Mouse (Mus musculus): ENCODE data around the gene Stx16.

The Stx16 gene

DNA sequence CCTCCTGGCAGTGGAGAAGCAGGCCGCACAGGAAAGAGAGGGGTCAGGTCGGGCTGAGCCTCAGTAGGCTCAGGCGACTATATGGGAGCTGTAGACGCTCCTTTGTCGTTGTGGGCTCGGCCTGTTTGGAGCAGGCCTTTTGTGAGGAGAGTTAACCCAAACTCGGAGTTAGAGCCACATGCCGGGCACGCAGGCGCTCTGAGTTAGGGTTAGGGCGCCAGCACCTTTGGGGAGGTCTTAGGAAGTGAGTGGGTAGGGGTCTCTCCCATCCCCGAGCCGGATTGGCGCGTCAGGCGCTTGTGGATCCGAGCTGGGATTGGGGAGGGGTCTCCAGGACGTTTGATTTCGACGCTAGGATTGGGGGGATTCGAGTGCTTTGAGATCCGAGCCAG, 321 bp downstream of the Stx16 start:
- no peak for DNase-seq

DNA sequence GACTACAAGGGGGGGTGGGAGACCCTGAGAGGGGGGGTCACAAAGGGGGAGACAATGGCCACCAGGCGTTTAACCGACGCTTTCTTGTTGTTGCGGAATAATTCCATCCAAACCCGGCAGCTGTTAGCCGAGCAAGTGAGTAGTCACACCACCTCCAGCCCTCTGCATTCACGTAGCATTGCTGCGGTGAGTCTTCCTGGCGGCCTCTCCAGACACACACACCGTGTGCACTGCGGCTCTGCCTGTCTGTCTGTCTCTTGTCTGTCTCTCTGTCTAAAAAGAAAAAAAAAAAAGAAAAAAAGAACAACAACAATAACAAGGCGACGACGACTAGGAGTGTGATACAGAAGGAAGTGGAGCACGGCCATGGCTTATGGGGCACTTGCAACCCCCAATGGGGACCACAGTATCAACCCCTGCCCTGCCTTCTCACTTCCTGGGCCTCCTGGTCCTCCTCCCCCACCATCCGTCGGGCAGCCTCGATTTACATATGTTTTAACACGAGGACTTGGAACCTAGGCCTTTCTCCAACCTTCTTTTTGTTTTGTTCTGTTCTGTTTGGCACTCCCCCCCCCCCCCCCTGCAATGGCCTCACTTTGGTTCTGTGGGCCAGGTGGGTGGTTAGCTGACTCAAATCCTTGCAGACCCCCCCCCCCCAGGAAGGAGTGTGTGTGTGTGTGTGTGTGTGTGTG, 1.0 kb downstream of the Stx16 start:
- DNase-seq = no peak

DNA sequence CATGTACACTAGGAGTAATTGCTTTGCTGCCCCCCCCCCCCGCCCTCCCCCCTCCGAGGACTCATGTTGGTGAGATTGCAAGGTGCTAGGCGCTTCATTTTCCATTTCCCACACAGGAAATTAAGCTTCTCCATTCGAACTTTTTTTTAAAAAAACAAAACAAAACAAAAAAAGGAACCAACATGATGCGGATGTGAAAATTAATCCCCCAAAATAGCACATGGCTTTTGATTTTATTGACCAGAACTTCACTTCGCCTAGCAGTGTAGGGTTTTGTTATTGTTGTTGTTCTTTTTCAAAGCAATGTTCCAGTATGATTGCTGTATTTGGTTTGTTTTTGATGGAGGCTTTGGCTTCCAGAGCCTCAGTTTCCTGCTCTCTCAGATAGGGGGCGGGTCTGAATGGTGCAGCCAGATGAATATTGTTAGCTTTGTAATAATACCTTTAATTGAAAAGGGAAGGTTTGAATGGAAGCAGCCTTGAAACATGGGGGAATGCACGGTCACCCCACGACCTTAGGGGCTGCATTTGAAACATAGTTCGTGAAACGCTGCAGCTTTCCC, 1.7 kb downstream of the Stx16 start:
- DNase-seq = no peak

DNA sequence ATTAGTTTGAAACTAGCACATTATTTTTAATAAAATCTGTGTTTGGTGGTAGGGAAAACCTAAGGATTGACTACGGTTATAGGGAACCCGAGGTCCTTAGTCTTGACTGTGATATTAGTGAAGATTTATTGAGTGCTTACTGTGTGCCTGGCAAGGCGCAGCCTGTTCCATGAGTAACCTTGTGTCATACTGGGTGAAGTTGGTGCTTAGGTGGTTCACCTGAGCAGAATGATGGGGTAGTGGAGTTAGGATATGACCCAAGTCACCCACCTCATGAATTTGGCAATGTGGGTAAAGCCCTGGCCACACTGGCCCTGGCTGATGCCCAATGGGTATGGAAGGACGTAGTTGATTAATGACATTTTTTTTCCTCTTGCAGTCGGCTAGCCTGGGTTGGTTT, 5.7 kb downstream of the Stx16 start:
- DNase-seq = no peak

DNA sequence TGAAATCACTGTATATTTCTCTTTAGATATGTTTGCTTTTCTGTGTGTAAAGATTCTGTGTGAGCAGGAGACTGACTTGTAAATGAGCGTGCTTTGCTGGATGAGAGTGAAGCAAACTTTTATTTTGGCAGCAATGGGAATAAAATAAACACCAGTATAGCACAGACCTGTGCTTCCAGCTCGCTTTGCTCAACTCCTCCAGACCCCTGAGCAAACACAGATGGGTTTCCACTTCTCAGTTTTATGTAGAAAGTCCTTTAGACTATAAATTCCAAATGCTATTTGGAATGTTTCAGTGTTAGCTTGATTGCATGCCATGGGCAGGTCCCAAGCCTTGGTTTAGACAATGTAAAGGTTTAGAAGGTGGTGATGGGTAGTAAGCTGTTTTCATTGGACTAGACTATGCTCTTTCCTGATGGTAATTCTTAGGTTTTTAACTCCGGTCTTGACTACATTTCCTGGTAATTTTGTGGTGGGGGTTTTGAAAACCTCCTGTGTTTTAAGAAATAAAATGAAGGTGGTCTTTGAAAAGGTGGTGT, 6.3 kb downstream of the Stx16 start:
- no peak for DNase-seq

DNA sequence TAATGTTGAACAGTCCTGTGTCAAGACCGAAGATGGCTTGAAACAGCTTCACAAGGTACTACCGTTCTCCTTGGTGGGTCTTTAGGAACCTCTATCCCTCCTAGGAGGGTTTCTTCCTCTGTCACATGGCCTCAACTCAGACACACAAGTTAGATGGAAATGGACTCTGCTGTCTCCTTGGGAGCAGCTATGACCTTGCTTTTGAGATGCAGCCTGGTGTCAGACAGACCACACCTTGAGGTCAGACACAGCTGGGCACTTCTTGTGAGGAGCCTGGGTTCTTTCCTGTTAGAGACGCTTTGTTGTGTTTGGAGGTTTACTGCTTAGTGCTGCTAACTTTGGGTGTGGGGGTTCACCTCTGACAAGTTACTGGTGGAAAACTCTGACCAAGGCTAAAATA, 19.0 kb downstream of the Stx16 start:
- DNase-seq = no peak

DNA sequence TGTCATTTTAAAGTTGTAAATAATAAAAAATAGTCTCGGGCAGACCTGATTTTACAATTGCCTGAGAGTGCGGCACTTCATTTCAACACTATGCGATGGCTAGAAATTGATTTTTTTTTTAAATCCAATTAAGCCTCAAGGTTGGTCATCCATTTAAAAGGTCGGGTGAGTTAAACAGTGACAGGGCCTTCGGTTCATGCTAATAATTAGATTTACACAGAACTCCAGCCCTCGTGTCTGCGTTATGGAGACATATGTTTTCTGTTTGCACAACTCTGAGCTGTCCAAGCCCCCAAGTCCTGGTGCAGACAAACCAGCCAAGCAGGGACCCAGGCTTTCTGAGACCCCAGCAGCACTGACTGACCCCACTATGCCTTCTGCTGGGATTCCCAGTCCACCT, 26.3 kb downstream of the Stx16 start:
- DNase-seq = no peak

DNA sequence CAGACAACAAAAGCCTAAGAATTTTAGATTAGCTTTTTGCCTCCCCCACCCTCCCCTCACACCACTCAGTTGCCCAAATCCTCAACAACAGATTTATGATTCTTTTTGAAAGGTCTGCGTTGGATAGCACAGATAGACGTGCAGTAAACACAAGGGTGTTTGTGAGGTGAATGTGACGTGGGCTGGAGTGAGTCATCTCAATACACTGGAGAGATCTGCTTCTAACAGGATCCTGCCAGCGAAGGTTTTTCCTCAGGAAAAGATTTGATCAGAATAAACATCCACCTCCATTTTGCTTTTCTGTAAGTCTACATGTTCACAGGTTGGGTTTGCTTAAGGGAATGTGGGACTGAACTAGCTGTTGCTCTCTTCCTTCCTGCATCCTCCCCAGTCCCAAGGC, 27.4 kb downstream of the Stx16 start:
- DNase-seq = peak; percentile 17

DNA sequence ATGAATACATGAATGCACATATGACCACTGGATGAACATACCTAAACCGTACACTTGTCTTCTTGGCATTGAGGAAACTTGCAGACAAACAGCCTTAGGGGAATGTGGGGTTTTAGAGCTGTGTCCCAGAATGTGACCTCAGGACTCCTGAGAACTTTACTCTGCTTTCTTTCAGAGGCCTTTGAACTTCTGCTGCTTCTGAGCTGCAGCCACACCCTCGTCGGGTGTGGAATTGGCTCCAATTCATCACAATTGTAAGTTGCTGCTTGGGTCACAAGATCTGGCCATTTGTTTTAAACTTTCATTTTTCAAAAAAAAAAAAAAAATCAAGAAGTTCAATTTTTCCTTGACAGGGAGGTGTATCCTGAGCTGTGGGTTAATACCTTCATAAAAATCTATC, 31.3 kb downstream of the Stx16 start:
- no peak for DNase-seq

DNA sequence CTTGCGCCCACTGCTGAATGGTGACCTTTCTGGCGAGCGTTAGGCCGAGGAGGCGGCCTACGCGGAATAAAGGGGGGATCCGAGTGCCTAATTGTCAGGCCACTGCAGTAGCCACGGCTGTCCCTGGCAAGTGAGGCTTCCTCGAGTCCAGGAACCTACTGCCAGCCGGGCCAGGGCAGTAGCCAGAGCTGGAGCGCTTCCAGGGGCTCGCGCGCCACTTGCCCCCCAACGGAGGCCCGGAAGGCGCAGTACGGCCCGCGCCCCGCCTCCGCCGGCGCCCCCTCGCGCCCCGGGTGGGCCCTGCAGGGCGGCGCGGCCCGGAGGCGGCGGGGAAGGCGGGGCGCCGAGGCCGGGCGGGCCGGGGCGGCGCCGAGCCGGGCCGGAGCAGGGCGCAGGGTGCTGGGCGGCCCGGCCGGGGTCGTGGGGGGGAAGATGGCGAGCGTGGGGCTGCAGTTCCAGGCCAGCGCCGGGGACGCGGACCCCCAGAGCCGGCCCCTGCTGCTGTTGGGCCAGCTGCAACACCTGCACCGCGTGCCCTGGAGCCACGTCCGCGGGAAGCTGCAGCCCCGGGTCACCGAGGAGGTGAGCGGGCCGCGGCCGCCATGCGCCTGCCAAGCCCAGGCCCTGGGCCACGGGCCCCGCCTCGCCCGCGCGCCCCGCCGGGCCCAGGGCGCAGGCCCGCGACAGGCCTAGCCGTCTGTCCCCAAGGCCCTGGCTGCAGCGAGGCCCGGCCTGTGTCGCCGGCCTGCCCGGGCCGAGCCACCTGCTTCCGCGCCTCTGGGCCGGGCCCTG, 34.1 kb downstream of the Stx16 start, which contains the start of gene Npepl1:
TSS of gene Npepl1 (plus strand) at position 359 of the 792 bp plus-strand sequence.
- DNase-seq = peak; percentile 35

DNA sequence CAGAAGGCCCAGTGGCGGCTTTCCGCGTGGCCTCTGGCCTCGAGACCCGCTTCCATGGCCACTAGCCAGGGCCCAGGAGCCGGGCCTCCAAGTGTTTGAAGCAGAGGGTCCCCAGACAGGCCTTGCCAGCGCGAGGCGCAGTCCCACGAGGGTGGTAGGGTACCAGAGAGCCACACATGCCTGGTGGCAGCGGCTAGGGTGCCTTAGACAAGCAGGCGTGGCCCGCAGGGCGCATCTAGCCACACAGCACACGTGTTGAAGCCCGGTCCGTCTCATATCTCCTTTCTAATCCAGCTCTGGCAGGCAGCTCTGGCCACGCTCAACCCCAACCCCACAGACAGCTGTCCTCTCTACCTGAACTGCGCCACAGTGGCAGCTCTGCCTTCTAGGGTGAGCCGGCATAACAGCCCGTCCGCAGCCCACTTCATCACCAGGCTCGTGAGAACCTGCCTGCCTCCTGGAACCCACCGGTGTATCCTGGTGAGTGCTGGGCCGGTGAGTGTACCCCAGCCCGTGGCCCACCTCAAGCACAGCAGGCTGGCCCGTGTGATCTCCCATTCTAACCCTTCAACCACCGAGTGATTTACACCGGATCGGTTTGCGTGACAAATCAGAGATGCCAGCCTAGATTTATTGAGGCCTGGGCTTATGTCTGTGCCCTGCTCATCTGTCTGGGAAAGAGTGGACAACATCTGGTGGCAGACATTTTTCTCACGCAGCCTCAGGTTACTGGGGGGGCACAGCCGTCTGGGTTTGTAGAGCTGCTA, 34.9 kb downstream of the Stx16 start:
- no peak for DNase-seq

DNA sequence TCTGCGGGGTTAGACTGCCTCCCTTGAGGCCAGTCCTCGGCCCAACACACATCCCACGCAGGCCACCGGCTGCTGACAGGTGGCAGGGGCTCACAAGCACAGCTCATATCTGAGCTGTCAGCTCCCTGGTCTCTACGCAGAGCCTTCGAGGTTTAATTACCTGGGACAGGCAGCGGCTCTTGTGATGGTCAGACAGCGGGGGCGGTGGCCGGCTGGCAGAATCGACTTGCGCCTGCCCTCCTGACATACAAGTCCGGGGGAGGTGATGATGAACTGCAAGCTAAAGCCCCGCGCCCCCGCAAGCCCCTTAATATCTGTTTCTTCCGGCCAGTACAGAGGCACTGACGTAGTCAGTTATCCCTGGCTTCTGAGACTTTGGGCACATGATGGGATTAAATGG, 36.8 kb downstream of the Stx16 start:
- no peak for DNase-seq

DNA sequence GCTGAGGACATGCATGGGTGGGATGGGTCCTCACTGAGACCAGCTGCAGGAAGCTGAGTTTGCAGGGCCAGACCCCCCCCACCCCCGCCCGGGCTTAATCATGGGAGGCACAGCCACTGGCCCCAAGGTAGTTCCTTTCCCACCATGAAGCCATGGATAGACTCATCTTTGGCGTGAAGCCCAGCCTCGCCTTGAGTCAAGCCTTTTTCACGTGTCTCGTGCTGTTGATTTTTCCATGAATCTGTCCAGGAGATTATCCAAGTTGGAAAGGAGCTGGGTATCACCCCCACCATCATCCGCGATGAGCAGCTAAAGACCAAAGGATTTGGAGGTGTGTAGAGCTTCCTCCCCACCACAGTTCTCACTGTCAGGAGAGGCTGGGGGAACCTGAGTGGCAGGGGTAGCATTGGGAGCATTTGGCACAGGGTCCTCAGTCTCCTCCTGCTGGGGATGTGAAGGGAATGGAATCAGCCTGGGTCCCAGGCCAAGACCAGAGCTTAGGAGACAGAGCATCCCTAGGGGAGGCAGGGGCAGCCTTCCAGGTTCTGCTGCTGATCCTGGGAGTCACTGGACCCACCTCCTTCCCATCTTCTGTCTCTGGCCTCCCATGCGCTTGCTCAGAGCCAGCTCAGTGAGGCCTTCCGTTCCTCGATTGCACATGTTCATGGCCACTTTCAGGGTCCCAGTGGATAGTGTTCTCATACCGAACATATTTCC, 38.2 kb downstream of the Stx16 start:
- no peak for DNase-seq

DNA sequence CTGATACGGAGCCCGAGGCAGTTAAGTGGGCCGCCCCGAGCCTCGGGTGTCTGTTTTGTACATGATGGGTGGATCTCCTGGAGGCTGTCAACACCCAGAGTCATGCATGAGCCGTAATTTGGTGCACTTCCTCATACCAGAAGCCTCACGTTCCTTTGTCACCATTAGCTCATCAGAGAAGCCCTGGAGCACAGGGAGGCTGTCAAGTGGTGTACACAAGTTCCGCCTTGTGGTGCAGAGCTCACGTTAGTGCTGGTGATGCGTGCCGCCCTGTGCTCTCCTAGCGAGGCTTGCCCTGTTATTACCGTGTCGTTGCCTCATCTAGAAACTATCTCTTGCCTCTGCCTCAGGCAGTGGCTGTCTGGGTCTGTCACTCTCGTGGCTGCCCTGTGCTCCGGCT, 40.8 kb downstream of the Stx16 start:
- no peak for DNase-seq

DNA sequence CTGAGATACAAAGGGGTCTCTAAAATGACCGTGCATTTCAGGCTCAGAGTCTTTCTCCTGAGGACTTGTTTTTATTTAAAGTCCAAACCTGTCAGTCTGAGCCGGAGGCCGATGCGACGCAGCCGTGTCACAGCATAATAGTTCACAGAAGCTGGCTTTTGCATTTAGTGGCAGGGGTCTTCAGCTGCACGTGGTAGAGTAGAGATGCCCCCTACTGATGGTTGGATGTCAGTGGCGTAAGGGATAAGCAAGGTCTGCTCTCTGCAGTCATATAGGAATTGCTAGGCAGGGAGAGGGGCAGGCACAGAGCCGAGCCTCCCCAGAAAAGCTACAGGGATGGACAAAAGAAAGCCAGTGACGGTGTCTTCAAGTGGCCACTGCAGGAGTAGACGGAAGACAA, 42.0 kb downstream of the Stx16 start:
- DNase-seq = no peak

DNA sequence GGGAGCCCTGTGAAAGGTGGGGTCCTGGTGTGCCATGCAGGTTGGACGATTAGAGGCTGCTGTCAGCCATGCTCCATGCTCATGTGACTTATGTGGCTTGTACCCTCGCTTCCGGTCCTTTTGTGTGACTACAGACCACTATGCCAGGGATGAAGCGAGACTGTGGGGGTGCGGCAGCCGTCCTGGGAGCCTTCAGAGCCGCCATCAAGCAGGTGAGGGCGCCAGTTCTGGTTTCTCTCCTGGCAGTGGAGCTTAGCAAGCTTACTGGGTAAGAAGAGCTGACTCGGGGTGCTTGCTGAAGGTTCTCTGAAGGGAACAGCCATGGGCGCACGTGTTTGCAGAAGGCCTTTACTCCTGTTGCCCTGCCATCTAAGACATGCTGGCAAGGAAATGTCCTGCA, 43.2 kb downstream of the Stx16 start:
- DNase-seq = no peak

DNA sequence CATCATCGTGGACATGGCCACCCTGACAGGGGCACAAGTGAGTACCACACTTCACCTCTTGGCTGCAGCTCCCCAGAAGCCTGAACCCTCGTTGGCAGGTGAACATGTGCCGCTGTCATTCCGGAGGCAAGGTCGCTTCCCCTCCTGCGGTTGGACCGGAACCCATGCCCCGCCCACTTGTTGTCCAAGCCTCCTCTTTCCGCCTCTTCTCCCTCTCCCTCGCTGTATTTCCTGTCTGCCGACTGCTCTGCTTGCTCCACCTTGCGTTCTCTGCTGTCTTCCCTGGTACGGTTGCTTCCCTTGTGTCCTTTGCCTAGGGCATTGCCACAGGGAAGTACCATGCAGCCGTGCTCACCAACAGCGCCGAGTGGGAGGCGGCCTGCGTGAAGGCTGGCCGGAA, 44.5 kb downstream of the Stx16 start:
- no peak for DNase-seq

DNA sequence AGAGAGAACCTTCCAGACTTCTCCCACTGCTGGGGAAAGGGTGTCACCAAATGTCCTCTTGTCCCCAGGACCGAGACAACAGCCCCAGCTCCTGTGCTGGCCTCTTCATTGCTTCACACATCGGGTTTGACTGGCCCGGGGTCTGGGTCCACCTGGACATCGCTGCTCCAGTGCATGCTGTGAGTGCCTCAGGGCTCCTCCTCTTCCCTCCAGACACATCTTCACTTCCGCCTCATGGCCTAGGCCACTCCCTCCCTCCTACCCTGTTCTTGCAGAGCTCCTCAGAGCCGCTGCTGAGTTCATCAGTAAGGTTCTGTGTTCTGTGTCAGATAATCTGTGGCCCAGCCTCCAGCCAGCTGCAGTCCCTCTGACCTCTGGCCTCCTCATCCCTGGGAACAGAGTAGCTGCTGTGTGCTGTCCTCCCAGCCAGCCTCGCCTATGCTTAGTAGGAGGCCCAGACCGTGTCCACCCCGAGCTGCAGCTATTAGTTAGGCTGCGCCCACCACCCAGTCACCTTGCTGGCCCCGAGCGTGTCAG, 45.4 kb downstream of the Stx16 start:
- DNase-seq = no peak

DNA sequence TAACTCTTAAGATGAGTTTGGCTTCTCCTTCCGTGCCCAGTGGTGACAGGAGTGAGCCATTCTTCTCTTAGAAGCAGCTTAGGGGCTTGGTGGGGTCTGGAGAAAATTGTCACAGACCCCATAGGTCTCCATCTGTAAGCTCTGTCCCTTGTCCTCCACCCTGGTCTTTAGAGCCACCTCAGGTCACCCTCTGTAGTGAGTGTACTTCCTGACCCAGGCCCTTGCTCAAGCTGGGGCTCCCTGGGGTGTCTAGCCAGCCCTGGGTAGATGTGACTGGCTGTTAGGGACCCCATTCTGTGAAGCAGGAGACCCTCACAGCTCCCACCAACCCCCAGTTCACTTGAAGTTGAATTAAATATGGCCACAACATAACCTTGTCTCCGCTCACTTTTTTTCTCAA, 46.2 kb downstream of the Stx16 start:
- no peak for DNase-seq

DNA sequence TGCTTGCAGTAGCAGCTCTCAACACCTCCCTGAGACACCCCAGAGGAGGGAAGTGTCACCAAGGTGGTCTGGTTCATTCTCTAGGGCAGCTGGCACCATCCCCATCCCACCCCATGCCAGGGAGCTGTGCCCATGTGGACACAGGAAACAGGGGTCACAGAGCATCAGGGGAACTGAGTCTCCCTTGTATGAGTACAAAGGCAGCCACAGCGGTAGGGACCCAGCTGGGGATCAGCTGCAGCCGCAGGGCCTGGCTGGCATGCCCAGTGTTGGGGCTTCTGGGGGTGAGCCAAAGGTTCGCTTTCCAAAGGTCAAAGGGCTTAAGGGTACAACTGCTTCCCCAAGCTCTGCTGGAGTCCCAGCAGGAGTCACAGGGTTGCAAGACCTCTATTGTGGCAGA, 47.6 kb downstream of the Stx16 start:
- DNase-seq = no peak

DNA sequence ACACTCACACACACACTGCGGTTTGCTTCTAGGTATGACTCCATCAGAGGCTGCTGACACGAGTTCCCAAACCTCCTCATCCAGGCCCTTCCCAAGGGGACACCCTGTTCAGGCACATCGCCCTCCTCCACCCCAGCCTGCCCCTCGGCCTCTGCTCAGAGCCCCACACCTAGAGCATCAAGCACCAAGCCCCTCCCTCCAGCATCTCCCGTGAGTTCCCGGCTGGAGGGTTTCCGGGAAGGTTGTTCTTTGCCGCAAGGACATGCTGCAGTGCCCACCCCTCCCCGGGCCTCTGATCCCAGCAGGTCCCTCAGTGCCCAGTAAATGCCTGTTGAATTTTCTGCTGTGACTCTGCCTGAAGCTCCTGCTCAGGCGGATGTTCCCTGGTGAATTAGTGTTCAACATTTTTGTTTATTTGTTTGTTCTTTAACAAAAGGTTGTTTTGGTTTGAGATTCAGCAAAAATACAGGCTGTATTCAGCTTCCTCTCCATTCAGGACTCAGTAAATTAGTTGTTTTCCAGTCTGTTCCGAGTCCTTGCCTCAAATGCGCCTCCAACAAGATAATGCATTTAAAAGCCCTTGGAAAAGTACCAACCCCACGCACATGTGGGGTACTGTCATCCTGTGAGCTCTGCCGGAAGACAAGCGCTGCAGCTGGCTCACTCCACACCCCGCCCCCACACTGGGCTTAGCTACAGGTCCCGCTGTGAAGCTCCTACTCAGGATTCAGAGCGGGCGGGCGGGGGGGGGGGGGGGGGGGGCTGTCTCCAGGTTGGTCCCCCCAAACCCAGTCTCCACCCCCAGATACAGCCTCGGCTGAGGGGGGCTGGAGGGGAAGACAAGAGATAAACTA, 50.6 kb downstream of the Stx16 start:
- DNase-seq = peak; percentile 90

Data from right cerebral cortex, adult 18-20 months (tissue).